Mouse (Mus musculus) liver, adult (tissue): Measurements from ENCODE around the gene Aak1.

ENCODE experiments used
- GATA4 ChIP-seq: IDR thresholded peaks from 2 replicates; pipeline ENCODE4 v1.6.1; 2014; ENCODE audit warnings: mild to moderate bottlenecking, low read length; ENCODE audit not compliant: insufficient replicate concordance

The Aak1 gene

GRCm38 (mm10) chr6:87040971-87041370, 191.7 kb downstream of the Aak1 start:
- no peak for TF ChIP-seq GATA4

- no peak for TF ChIP-seq GATA4
Measured at GRCm38 (mm10) chr6:87041431-87041830, 192.1 kb downstream of the Aak1 start.

GRCm38 (mm10) chr6:87042004-87042336, 192.7 kb downstream of the Aak1 start:
- TF ChIP-seq GATA4 = no peak

- TF ChIP-seq GATA4 = no peak; the same call in 1 of the 2 replicates
Measured at GRCm38 (mm10) chr6:87042337-87043130, 193.2 kb downstream of the Aak1 start, which contains the start of gene Gfpt1. TSS of gene Gfpt1 (plus strand) at chr6:87042846.

GRCm38 (mm10) chr6:87043131-87043516, 193.8 kb downstream of the Aak1 start:
- TF ChIP-seq GATA4 = no peak

- no peak for TF ChIP-seq GATA4
Measured at GRCm38 (mm10) chr6:87044895-87045294, 195.6 kb downstream of the Aak1 start.

- TF ChIP-seq GATA4 = no peak
Measured at GRCm38 (mm10) chr6:87045507-87045906, 196.2 kb downstream of the Aak1 start.

GRCm38 (mm10) chr6:87051886-87052425, 202.6 kb downstream of the Aak1 start:
- no peak for TF ChIP-seq GATA4
